ENCODE assay signal across 15 mouse cellular contexts in genomic region chr14:47309061-47309460, GRCm38 (mm10).
"Had no signal": no experiment of that assay in that cellular context is flagged by ENCODE, and none has a peak within 500 bp of the region (broad histone marks: within the 10 kb centered on the region; RNA-seq: fewer than 3 reads in every experiment).

No protein-coding gene starts in this region.

- DNase-seq: retina, postnatal 1 day; right cerebral cortex, adult 18-20 months; right cerebral cortex, postnatal 14 days; right cerebral cortex, postnatal 25 days; right cerebral cortex, postnatal 4 days; spleen, adult 18-20 months; thymus, adult 18-20 months; thymus, adult 2 months; thymus, postnatal 14 days; thymus, postnatal 25 days; thymus, postnatal 4 days had no signal

- H3K4me1 ChIP-seq: neural tube, embryonic 12.5 days; stomach, embryonic 15.5 days had no signal

- H3K27me3 ChIP-seq: neural tube, embryonic 12.5 days; neural tube, embryonic 13.5 days; neural tube, embryonic 15.5 days; stomach, embryonic 15.5 days had no signal

- H3K4me3 ChIP-seq: neural tube, embryonic 12.5 days; neural tube, embryonic 13.5 days; neural tube, embryonic 15.5 days; stomach, embryonic 15.5 days had no signal

- H3K9ac ChIP-seq: neural tube, embryonic 12.5 days; neural tube, embryonic 13.5 days; neural tube, embryonic 15.5 days; stomach, embryonic 15.5 days had no signal

- H3K27ac ChIP-seq: neural tube, embryonic 12.5 days; neural tube, embryonic 13.5 days; neural tube, embryonic 15.5 days; stomach, embryonic 15.5 days had no signal

- H3K9me3 ChIP-seq: neural tube, embryonic 12.5 days; neural tube, embryonic 13.5 days; neural tube, embryonic 15.5 days; stomach, embryonic 15.5 days had no signal

- H3K4me2 ChIP-seq: neural tube, embryonic 12.5 days; neural tube, embryonic 13.5 days; neural tube, embryonic 15.5 days; stomach, embryonic 15.5 days had no signal
